Mouse (Mus musculus) forebrain, embryonic 14.5 days (tissue): ENCODE measurements around the gene Adamts13. TPM values are rescaled to one million over a fixed set of nuclear protein-coding genes. Genes with fewer than 3 reads are reported as not detected.

ENCODE experiments used
- ATAC-seq: fragments of 200-750 bp; cut with Nextera tagmentation; 2 replicates; pipeline ENCODE4 v1.8.0; 2017; ENCODE audit warnings: mild to moderate bottlenecking, moderate library complexity
- DNase-seq: peaks from one replicate; pipeline ENCODE4 v3.0.0-alpha.2; 2015; ENCODE audit warnings: low spot score
- H3K27ac ChIP-seq: fragments of 300-500 bp; sonication (generic); 2 replicates; pipeline ENCODE4 v1.5.1; 2014; ENCODE audit warnings: low read depth, mild to moderate bottlenecking, control low read depth, low read length, moderate library complexity
- H3K27me3 ChIP-seq: fragments of 300-500 bp; sonication (generic); replicated peaks from 2 replicates; pipeline ENCODE4 v1.6.1; 2014; ENCODE audit warnings: low read length, control low read depth, mixed read lengths; ENCODE audit not compliant: control insufficient read depth, insufficient read depth
- H3K36me3 ChIP-seq: fragments of 300-500 bp; sonication (generic); 2 replicates; pipeline ENCODE4 v1.6.1; 2014; ENCODE audit warnings: low read length, control low read depth; ENCODE audit not compliant: control insufficient read depth, insufficient read depth
- H3K4me1 ChIP-seq: fragments of 300-500 bp; sonication (generic); 2 replicates; pipeline ENCODE4 v1.6.1; 2014; ENCODE audit warnings: antibody characterized with exemption, low read length, control low read depth; ENCODE audit not compliant: control insufficient read depth, insufficient read depth
- H3K4me2 ChIP-seq: fragments of 300-500 bp; sonication (generic); 2 replicates; pipeline ENCODE4 v1.6.1; 2014; ENCODE audit warnings: mild to moderate bottlenecking, control low read depth, low read length
- H3K4me3 ChIP-seq: fragments of 300-500 bp; sonication (generic); 2 replicates; pipeline ENCODE4 v1.5.1; 2014; ENCODE audit warnings: low read depth, low read length, control low read depth
- H3K9ac ChIP-seq: fragments of 300-500 bp; sonication (generic); 2 replicates; pipeline ENCODE4 v1.6.1; 2014; ENCODE audit warnings: mild to moderate bottlenecking, low read length, control low read depth, moderate library complexity
- H3K9me3 ChIP-seq: fragments of 300-500 bp; sonication (generic); replicated peaks from 2 replicates; pipeline ENCODE4 v1.6.1; 2016; ENCODE audit warnings: low read length, control low read depth, mixed read lengths; ENCODE audit not compliant: control insufficient read depth
- WGBS: fragments of 180-500 bp; shearing (Covaris S2); extraction: QIAGEN DNeasy Blood & Tissue Kit; methylation state at CpG from one replicate; pipeline ENCODE4 v1.1.7; 2014; 5-methylcytosine and 5-hydroxymethylcytosine counted together
- polyA plus RNA-seq: library from polyadenylated mRNA; unstranded; fragments of >200 nt; fragmentation: Nextera tagmentation; extraction: Ambion mirVana; gene quantifications from 2 replicates; pipeline ENCODE4 v1.2.1, GENCODE M21; 2014

Adamts13 gene
- polyA plus RNA-seq, 1 experiment from 2014 or later: 0.53 TPM

GRCm38 (mm10) chr2:26997993-26998392 lies 24.8 kb downstream of the Adamts13 start:
- Histone ChIP-seq H3K9me3 (no peaks in the 10 kb centered on the region), H3K27ac (no peak overlapping the region), H3K4me3 (no peak overlapping the region), H3K4me1 (no peaks in the 10 kb centered on the region), H3K27me3 (no peaks in the 10 kb centered on the region), H3K36me3 (no peaks in the 10 kb centered on the region), H3K4me2 (no peak overlapping the region), H3K9ac (no peak overlapping the region)
- WGBS: 90% methylated on average over 7 of the region's 7 CpGs
- DNase-seq: no peak
- no peak for ATAC-seq

GRCm38 (mm10) chr2:27006255-27006654 lies 33.0 kb downstream of the Adamts13 start:
- H3K9me3 ChIP-seq: no peaks in the 10 kb centered on the region
- H3K9ac ChIP-seq: no peak overlapping the region
- no peak for DNase-seq
- H3K4me2 ChIP-seq: no peak overlapping the region
- no peaks in the 10 kb centered on the region for H3K27me3 ChIP-seq
- 58% methylated on average over 4 of the region's 4 CpGs for WGBS
- no peak for ATAC-seq
- H3K4me1 ChIP-seq: peaks cover 13% of the 10 kb centered on the region
- H3K36me3 ChIP-seq: no peaks in the 10 kb centered on the region
- no peak overlapping the region for H3K27ac ChIP-seq
- no peak overlapping the region for H3K4me3 ChIP-seq

- H3K27ac ChIP-seq: no peak overlapping the region
- no peak overlapping the region for H3K4me3 ChIP-seq
- WGBS: 67% methylated on average over 7 of the region's 7 CpGs
- H3K36me3 ChIP-seq: no peaks in the 10 kb centered on the region
- H3K4me2 ChIP-seq: no peak overlapping the region
- DNase-seq: no peak
- H3K9ac ChIP-seq: no peak overlapping the region
- H3K27me3 ChIP-seq: no peaks in the 10 kb centered on the region
- H3K9me3 ChIP-seq: no peaks in the 10 kb centered on the region
- ATAC-seq: no peak
- H3K4me1 ChIP-seq: peaks cover 18% of the 10 kb centered on the region
Observed at GRCm38 (mm10) chr2:27007701-27008100, 34.5 kb downstream of the Adamts13 start.

- H3K27ac ChIP-seq: peak within 1 kb of the TSS; percentile 82
- peaks cover 15% of the 10 kb centered on the region for H3K36me3 ChIP-seq
- peak within 1 kb of the TSS; percentile 79 for H3K4me3 ChIP-seq
- H3K27me3 ChIP-seq: no peaks in the 10 kb centered on the region
- peak within 1 kb of the TSS; percentile 96 for H3K4me2 ChIP-seq
- ATAC-seq: peak; percentile 97
- no peaks in the 10 kb centered on the region for H3K9me3 ChIP-seq
- peaks cover 18% of the 10 kb centered on the region for H3K4me1 ChIP-seq
- H3K9ac ChIP-seq: peak within 1 kb of the TSS; percentile 95
- peak; percentile 95 for DNase-seq
- WGBS: under 1% methylated on average over 41 of the region's 43 CpGs
Observed at GRCm38 (mm10) chr2:27009714-27010244, 36.6 kb downstream of the Adamts13 start, which contains the start of gene Cacfd1. TSS of gene Cacfd1 (plus strand) at chr2:27009926.

GRCm38 (mm10) chr2:27017802-27018201 lies 44.6 kb downstream of the Adamts13 start:
- Histone ChIP-seq H3K4me1 (no peaks in the 10 kb centered on the region), H3K4me2 (no peak overlapping the region), H3K9me3 (no peaks in the 10 kb centered on the region), H3K27me3 (no peaks in the 10 kb centered on the region), H3K36me3 (peaks cover 77% of the 10 kb centered on the region), H3K4me3 (no peak overlapping the region), H3K27ac (no peak overlapping the region), H3K9ac (no peak overlapping the region)
- DNase-seq (peak; percentile 74), ATAC-seq (peak; percentile 57; the same call in 1 of the 2 replicates)
- 57% methylated on average over 5 of the region's 5 CpGs for WGBS

- Histone ChIP-seq H3K36me3 (peaks cover 64% of the 10 kb centered on the region), H3K27me3 (no peaks in the 10 kb centered on the region), H3K27ac (no peak overlapping the region), H3K9me3 (no peaks in the 10 kb centered on the region), H3K9ac (no peak overlapping the region), H3K4me3 (no peak overlapping the region), H3K4me2 (no peak overlapping the region), H3K4me1 (no peaks in the 10 kb centered on the region)
- no peak for ATAC-seq
- no peak for DNase-seq
- WGBS: 87% methylated on average over 2 of the region's 2 CpGs
Observed at GRCm38 (mm10) chr2:27019530-27019929, 46.3 kb downstream of the Adamts13 start.

- no peak for ATAC-seq
- Histone ChIP-seq H3K4me2 (no peak overlapping the region), H3K4me3 (no peak overlapping the region), H3K27ac (no peak overlapping the region), H3K27me3 (no peaks in the 10 kb centered on the region), H3K4me1 (no peaks in the 10 kb centered on the region), H3K9me3 (no peaks in the 10 kb centered on the region), H3K9ac (no peak overlapping the region), H3K36me3 (peaks cover 48% of the 10 kb centered on the region)
- WGBS: 84% methylated on average over 1 of the region's 1 CpGs
- DNase-seq: no peak
Observed at GRCm38 (mm10) chr2:27021103-27021502, 47.9 kb downstream of the Adamts13 start.

GRCm38 (mm10) chr2:27022612-27023011 lies 49.4 kb downstream of the Adamts13 start:
- H3K27ac ChIP-seq: no peak overlapping the region
- H3K9me3 ChIP-seq: no peaks in the 10 kb centered on the region
- no peaks in the 10 kb centered on the region for H3K27me3 ChIP-seq
- ATAC-seq (no peak), DNase-seq (no peak)
- H3K4me3 ChIP-seq: no peak overlapping the region
- H3K4me2 ChIP-seq: no peak overlapping the region
- WGBS: 79% methylated on average over 6 of the region's 6 CpGs
- no peaks in the 10 kb centered on the region for H3K4me1 ChIP-seq
- peaks cover 33% of the 10 kb centered on the region for H3K36me3 ChIP-seq
- no peak overlapping the region for H3K9ac ChIP-seq

GRCm38 (mm10) chr2:27024136-27024535 lies 50.9 kb downstream of the Adamts13 start:
- Histone ChIP-seq H3K4me3 (no peak overlapping the region), H3K27ac (no peak overlapping the region), H3K9ac (no peak overlapping the region), H3K4me2 (no peak overlapping the region), H3K27me3 (no peaks in the 10 kb centered on the region), H3K36me3 (peaks cover 18% of the 10 kb centered on the region), H3K9me3 (no peaks in the 10 kb centered on the region), H3K4me1 (no peaks in the 10 kb centered on the region)
- DNase-seq (no peak), ATAC-seq (no peak)
- 84% methylated on average over 14 of the region's 14 CpGs for WGBS
